Mouse (Mus musculus): Measurements from ENCODE around the gene Rasl11b. TPM values are rescaled to one million over a fixed set of nuclear protein-coding genes. Genes with fewer than 3 reads are reported as not detected.
A peak's percentile ranks its signal among the peaks of the same experiment; 100 is the strongest.

Rasl11b gene
- polyA plus RNA-seq, 1 experiment from 2014 or later: 107 TPM

- H3K27me3 ChIP-seq (replicated peaks): no peaks in the 10 kb centered on the region
- peak overlapping the region; percentile 65 for H3K27ac ChIP-seq (ENCODE audit: poor library complexity, severe bottlenecking)
- no peak overlapping the region for H3K4me3 ChIP-seq
- no peak overlapping the region; the same call in 1 of the 2 replicates for H3K9ac ChIP-seq
- no peaks in the 10 kb centered on the region for H3K36me3 ChIP-seq
- peak overlapping the region; percentile 4; the same call in 1 of the 2 replicates for H3K4me2 ChIP-seq
- peaks cover 24% of the 10 kb centered on the region for H3K4me1 ChIP-seq (replicated peaks)
- 21% methylated on average over 11 of the region's 11 CpGs for WGBS
- H3K9me3 ChIP-seq (replicated peaks): no peaks in the 10 kb centered on the region
- peak; percentile 56; the same call in 1 of the 2 replicates for ATAC-seq (ENCODE audit: insufficient number of reproducible peaks, low FRiP score)
Measured at GRCm38 (mm10) chr5:74229775-74230413, 34.8 kb downstream of the Rasl11b start.

GRCm38 (mm10) chr5:74230525-74230924 lies 35.4 kb downstream of the Rasl11b start:
- Histone ChIP-seq H3K4me2 (peak overlapping the region; percentile 4; the same call in 1 of the 2 replicates), H3K27me3 (replicated peaks) (no peaks in the 10 kb centered on the region), H3K9ac (no peak overlapping the region; the same call in 1 of the 2 replicates), H3K36me3 (no peaks in the 10 kb centered on the region), H3K27ac (ENCODE audit: poor library complexity, severe bottlenecking) (peak overlapping the region; percentile 65), H3K4me1 (replicated peaks) (peaks cover 25% of the 10 kb centered on the region), H3K4me3 (no peak overlapping the region), H3K9me3 (replicated peaks) (no peaks in the 10 kb centered on the region)
- peak; percentile 30; the same call in 1 of the 2 replicates for ATAC-seq (ENCODE audit: insufficient number of reproducible peaks, low FRiP score)
- 22% methylated on average over 2 of the region's 2 CpGs for WGBS

- Histone ChIP-seq H3K4me1 (replicated peaks) (peaks cover 40% of the 10 kb centered on the region), H3K9me3 (replicated peaks) (no peaks in the 10 kb centered on the region)
- 82% methylated on average over 7 of the region's 7 CpGs for WGBS
Measured at GRCm38 (mm10) chr5:74233808-74234207, 38.7 kb downstream of the Rasl11b start.

GRCm38 (mm10) chr5:74239369-74239768 lies 44.3 kb downstream of the Rasl11b start:
- H3K27me3 ChIP-seq (replicated peaks): no peaks in the 10 kb centered on the region
- H3K9me3 ChIP-seq (replicated peaks): no peaks in the 10 kb centered on the region
- H3K4me1 ChIP-seq (replicated peaks): peaks cover 31% of the 10 kb centered on the region
- no peak for ATAC-seq (ENCODE audit: insufficient number of reproducible peaks, low FRiP score)
- no peak overlapping the region for H3K4me2 ChIP-seq
- H3K36me3 ChIP-seq: no peaks in the 10 kb centered on the region
- WGBS: 81% methylated on average over 1 of the region's 1 CpGs
- no peak overlapping the region for H3K9ac ChIP-seq
- H3K4me3 ChIP-seq: no peak overlapping the region
- no peak overlapping the region for H3K27ac ChIP-seq (ENCODE audit: poor library complexity, severe bottlenecking)

More at GRCm38 (mm10) chr5:74233808-74234207, 38.7 kb downstream of the Rasl11b start:
- H3K27me3 ChIP-seq (replicated peaks): no peaks in the 10 kb centered on the region
- no peak overlapping the region for H3K27ac ChIP-seq (ENCODE audit: poor library complexity, severe bottlenecking)
- H3K9ac ChIP-seq: no peak overlapping the region
- H3K4me2 ChIP-seq: no peak overlapping the region
- no peaks in the 10 kb centered on the region for H3K36me3 ChIP-seq
- ATAC-seq (ENCODE audit: insufficient number of reproducible peaks, low FRiP score): no peak
- no peak overlapping the region for H3K4me3 ChIP-seq

GRCm38 (mm10) chr5:74240298-74240697 lies 45.2 kb downstream of the Rasl11b start:
- H3K27me3 ChIP-seq (replicated peaks): no peaks in the 10 kb centered on the region
- H3K4me2 ChIP-seq: no peak overlapping the region
- H3K27ac ChIP-seq (ENCODE audit: poor library complexity, severe bottlenecking): no peak overlapping the region
- WGBS: 59% methylated on average over 8 of the region's 8 CpGs
- peaks cover 38% of the 10 kb centered on the region for H3K4me1 ChIP-seq (replicated peaks)
- H3K36me3 ChIP-seq: no peaks in the 10 kb centered on the region
- no peak overlapping the region for H3K4me3 ChIP-seq
- no peak overlapping the region for H3K9ac ChIP-seq
- H3K9me3 ChIP-seq (replicated peaks): no peaks in the 10 kb centered on the region
- no peak for ATAC-seq (ENCODE audit: insufficient number of reproducible peaks, low FRiP score)

- no peak overlapping the region for H3K4me2 ChIP-seq
- H3K27me3 ChIP-seq (replicated peaks): no peaks in the 10 kb centered on the region
- no peaks in the 10 kb centered on the region for H3K9me3 ChIP-seq (replicated peaks)
- no peak overlapping the region for H3K4me3 ChIP-seq
- 68% methylated on average over 13 of the region's 13 CpGs for WGBS
- no peak overlapping the region for H3K9ac ChIP-seq
- H3K27ac ChIP-seq (ENCODE audit: poor library complexity, severe bottlenecking): no peak overlapping the region
- peaks cover 38% of the 10 kb centered on the region for H3K4me1 ChIP-seq (replicated peaks)
- no peak for ATAC-seq (ENCODE audit: insufficient number of reproducible peaks, low FRiP score)
- H3K36me3 ChIP-seq: no peaks in the 10 kb centered on the region
Measured at GRCm38 (mm10) chr5:74240926-74241680, 46.0 kb downstream of the Rasl11b start.

- Histone ChIP-seq H3K4me1 (replicated peaks) (peaks cover 45% of the 10 kb centered on the region), H3K9ac (no peak overlapping the region), H3K9me3 (replicated peaks) (no peaks in the 10 kb centered on the region), H3K36me3 (no peaks in the 10 kb centered on the region), H3K27me3 (replicated peaks) (no peaks in the 10 kb centered on the region), H3K4me3 (no peak overlapping the region), H3K27ac (ENCODE audit: poor library complexity, severe bottlenecking) (no peak overlapping the region), H3K4me2 (no peak overlapping the region)
- 57% methylated on average over 3 of the region's 3 CpGs for WGBS
- no peak for ATAC-seq (ENCODE audit: insufficient number of reproducible peaks, low FRiP score)
Measured at GRCm38 (mm10) chr5:74242654-74243053, 47.6 kb downstream of the Rasl11b start.

- no peak overlapping the region for H3K4me3 ChIP-seq
- no peak overlapping the region for H3K27ac ChIP-seq (ENCODE audit: poor library complexity, severe bottlenecking)
- H3K36me3 ChIP-seq: no peaks in the 10 kb centered on the region
- 90% methylated on average over 14 of the region's 14 CpGs for WGBS
- H3K27me3 ChIP-seq (replicated peaks): no peaks in the 10 kb centered on the region
- no peaks in the 10 kb centered on the region for H3K9me3 ChIP-seq (replicated peaks)
- H3K4me1 ChIP-seq (replicated peaks): peaks cover 49% of the 10 kb centered on the region
- no peak overlapping the region for H3K9ac ChIP-seq
- no peak for ATAC-seq (ENCODE audit: insufficient number of reproducible peaks, low FRiP score)
- no peak overlapping the region for H3K4me2 ChIP-seq
Measured at GRCm38 (mm10) chr5:74244406-74245019, 49.4 kb downstream of the Rasl11b start.

GRCm38 (mm10) chr5:74245641-74246145 lies 50.6 kb downstream of the Rasl11b start:
- Histone ChIP-seq H3K4me3 (no peak overlapping the region), H3K36me3 (no peaks in the 10 kb centered on the region), H3K9ac (no peak overlapping the region), H3K27me3 (replicated peaks) (no peaks in the 10 kb centered on the region), H3K9me3 (replicated peaks) (no peaks in the 10 kb centered on the region), H3K4me2 (no peak overlapping the region), H3K4me1 (replicated peaks) (peaks cover 53% of the 10 kb centered on the region), H3K27ac (ENCODE audit: poor library complexity, severe bottlenecking) (no peak overlapping the region)
- ATAC-seq (ENCODE audit: insufficient number of reproducible peaks, low FRiP score): no peak
- WGBS: 52% methylated on average over 8 of the region's 8 CpGs

- no peak overlapping the region for H3K4me2 ChIP-seq
- H3K9me3 ChIP-seq (replicated peaks): no peaks in the 10 kb centered on the region
- WGBS: 77% methylated on average over 4 of the region's 4 CpGs
- no peaks in the 10 kb centered on the region for H3K27me3 ChIP-seq (replicated peaks)
- H3K4me1 ChIP-seq (replicated peaks): peaks cover 60% of the 10 kb centered on the region
- no peaks in the 10 kb centered on the region for H3K36me3 ChIP-seq
- no peak for ATAC-seq (ENCODE audit: insufficient number of reproducible peaks, low FRiP score)
- H3K9ac ChIP-seq: no peak overlapping the region
- H3K27ac ChIP-seq (ENCODE audit: poor library complexity, severe bottlenecking): no peak overlapping the region
- H3K4me3 ChIP-seq: no peak overlapping the region
Measured at GRCm38 (mm10) chr5:74246453-74246852, 51.4 kb downstream of the Rasl11b start.

- Histone ChIP-seq H3K4me2 (no peak overlapping the region), H3K9ac (no peak overlapping the region), H3K27me3 (replicated peaks) (no peaks in the 10 kb centered on the region), H3K36me3 (no peaks in the 10 kb centered on the region), H3K27ac (ENCODE audit: poor library complexity, severe bottlenecking) (no peak overlapping the region), H3K9me3 (replicated peaks) (no peaks in the 10 kb centered on the region), H3K4me1 (replicated peaks) (peaks cover 64% of the 10 kb centered on the region), H3K4me3 (no peak overlapping the region)
- ATAC-seq (ENCODE audit: insufficient number of reproducible peaks, low FRiP score): no peak
- WGBS: 65% methylated on average over 3 of the region's 3 CpGs
Measured at GRCm38 (mm10) chr5:74246971-74247370, 51.9 kb downstream of the Rasl11b start.
